Mouse (Mus musculus) testis, adult 2 months (tissue): ENCODE measurements around the gene App. TPM values are rescaled to one million over a fixed set of nuclear protein-coding genes. Genes with fewer than 3 reads are reported as not detected.

ENCODE experiments used
- H3K27ac ChIP-seq: fragments of 200-500 bp; 2 replicates; pipeline ENCODE4 v1.5.1; 2012; ENCODE audit warnings: low read depth, low read length; ENCODE audit not compliant: control insufficient read depth, insufficient read depth
- H3K27me3 ChIP-seq: fragments of 200-500 bp; 2 replicates; pipeline ENCODE4 v1.6.1; 2012; ENCODE audit warnings: mild to moderate bottlenecking, low read length, moderate library complexity; ENCODE audit not compliant: control insufficient read depth, insufficient read depth
- H3K36me3 ChIP-seq: fragments of 200-500 bp; 2 replicates; pipeline ENCODE4 v1.6.1; 2012; ENCODE audit warnings: mild to moderate bottlenecking, low read length; ENCODE audit not compliant: control insufficient read depth, insufficient read depth
- H3K4me1 ChIP-seq: fragments of 200-500 bp; 2 replicates; pipeline ENCODE4 v1.6.1; 2012; ENCODE audit warnings: low read length; ENCODE audit not compliant: control insufficient read depth, insufficient read depth
- H3K4me3 ChIP-seq: fragments of 200-500 bp; 2 replicates; pipeline ENCODE4 v1.5.1; 2012; ENCODE audit warnings: low read depth, mild to moderate bottlenecking, low read length, moderate library complexity, mixed read lengths; ENCODE audit not compliant: control insufficient read depth
- CTCF ChIP-seq: fragments of 200-500 bp; IDR thresholded peaks from 2 replicates; pipeline ENCODE4 v1.5.1; 2012; ENCODE audit warnings: low read depth, mild to moderate bottlenecking, inconsistent platforms, low read length, moderate library complexity; ENCODE audit not compliant: control insufficient read depth, insufficient read depth, insufficient replicate concordance
- POLR2A ChIP-seq: fragments of 200-500 bp; IDR thresholded peaks from 2 replicates; pipeline ENCODE4 v1.6.1; 2012; ENCODE audit warnings: low read depth, mild to moderate bottlenecking, inconsistent platforms, low read length, moderate library complexity; ENCODE audit not compliant: control insufficient read depth
- polyA plus RNA-seq: library from polyadenylated mRNA; depleted of rRNA; stranded (reverse); fragments of >200 nt; gene quantifications from 2 replicates; pipeline ENCODE4 v1.2.3, GENCODE M21; 2012

Gene App
- polyA plus RNA-seq, 1 experiment: 89.0 TPM

DNA sequence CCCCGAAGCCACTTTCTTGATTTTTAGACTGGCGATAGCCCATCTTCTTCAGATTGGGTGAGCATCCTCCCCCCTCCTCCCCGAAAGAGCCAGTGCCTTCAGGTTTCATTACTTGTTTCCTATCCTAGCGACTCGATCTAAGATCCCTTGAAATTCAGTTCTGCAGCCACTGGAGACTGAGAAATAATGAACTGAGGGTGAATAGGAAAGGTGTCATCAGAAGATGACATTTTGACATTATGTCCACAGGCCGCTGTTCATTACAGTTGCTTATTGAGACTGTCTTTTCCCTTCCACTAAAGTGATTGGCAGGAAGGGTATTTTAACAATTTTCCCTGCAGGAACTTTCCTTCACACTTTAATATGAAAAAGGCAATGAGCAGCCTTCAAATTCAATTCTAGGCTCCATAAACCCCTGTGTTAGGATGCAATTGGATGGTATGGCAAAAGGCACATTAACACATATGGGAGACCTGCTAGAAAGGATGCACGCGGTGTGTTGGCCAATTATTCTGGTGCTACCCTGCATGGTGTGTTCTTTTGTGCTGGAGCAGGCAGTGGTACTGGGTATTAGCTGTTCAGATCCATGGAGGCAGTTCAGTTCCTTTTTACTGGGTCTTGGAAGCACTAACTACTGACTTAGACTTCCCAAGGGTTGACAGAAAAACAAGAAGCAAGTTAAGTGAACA, 261.9 kb downstream of the App start:
- Histone ChIP-seq H3K4me3 (no peak overlapping the region), H3K27ac (no peak overlapping the region), H3K4me1 (no peaks in the 10 kb centered on the region), H3K27me3 (no peaks in the 10 kb centered on the region), H3K36me3 (no peaks in the 10 kb centered on the region)
- TF ChIP-seq CTCF (no peak), POLR2A (no peak)

DNA sequence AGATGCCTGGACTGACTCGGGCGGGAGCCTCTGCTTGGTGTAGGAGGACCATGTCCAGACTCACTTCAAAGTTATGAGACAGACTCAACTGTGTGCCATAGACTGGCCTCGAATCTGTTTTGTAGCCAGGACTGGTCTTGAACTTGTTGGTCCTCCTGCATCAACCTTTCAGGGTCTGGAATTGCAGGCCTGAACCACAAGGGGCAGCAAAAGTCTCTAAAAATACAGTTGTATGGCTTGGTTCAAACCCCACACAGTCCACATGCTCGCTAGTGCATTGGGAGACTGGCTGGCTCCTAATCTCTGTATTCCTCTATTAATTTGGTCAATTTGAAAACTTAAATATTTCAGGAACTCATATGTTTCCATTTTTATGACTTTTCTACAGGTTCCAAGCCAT, 270.6 kb downstream of the App start:
- no peaks in the 10 kb centered on the region for H3K36me3 ChIP-seq
- no peak overlapping the region for H3K27ac ChIP-seq
- H3K4me1 ChIP-seq: no peaks in the 10 kb centered on the region
- TF ChIP-seq CTCF (no peak), POLR2A (no peak)
- no peaks in the 10 kb centered on the region for H3K27me3 ChIP-seq
- H3K4me3 ChIP-seq: no peak overlapping the region
